24 mouse cellular contexts compared by ENCODE assay signal in genomic region chr7:138746616-138747015, GRCm38 (mm10).
DNase-seq lines count a peak whose midpoint lies in the region; ATAC-seq lines count a peak whose summit lies in the region.
"Had no signal": no experiment of that assay in that cellular context is flagged by ENCODE, and none has a peak within 500 bp of the region (broad histone marks: within the 10 kb centered on the region; RNA-seq: fewer than 3 reads in every experiment).

No protein-coding gene starts in this region.

- no peaks in the 10 kb centered on the region for H3K36me3 ChIP-seq in midbrain, embryonic 14.5 days (ENCODE audit: control insufficient read depth, insufficient read depth, low read length)
- no peaks in the 10 kb centered on the region for H3K36me3 ChIP-seq in midbrain, embryonic 10.5 days
- no peaks in the 10 kb centered on the region for H3K36me3 ChIP-seq in neural tube, embryonic 13.5 days
- H3K36me3 ChIP-seq in kidney, embryonic 14.5 days (ENCODE audit: control insufficient read depth, insufficient read depth, low read length), result no peaks in the 10 kb centered on the region
- H3K36me3 ChIP-seq: G1E; limb, embryonic 15.5 days had no signal

- H3K9ac ChIP-seq in midbrain, embryonic 14.5 days (replicated peaks; ENCODE audit: low read length), result no peak overlapping the region
- H3K9ac ChIP-seq in neural tube, embryonic 13.5 days, result no peak overlapping the region
- no peak overlapping the region for H3K9ac ChIP-seq in kidney, embryonic 14.5 days (ENCODE audit: low read depth, low read length)
- H3K9ac ChIP-seq: limb, embryonic 15.5 days; liver, embryonic 14.5 days; lung, embryonic 14.5 days had no signal

- peak; percentile 39 for DNase-seq in midbrain, embryonic 14.5 days
- no peak for DNase-seq in midbrain, embryonic 10.5 days (ENCODE audit: low spot score)
- peak; percentile 42 for DNase-seq in embryo, embryonic 11 days
- peak; percentile 5 for DNase-seq in forelimb bud, embryonic 11.5 days (ENCODE audit: low read depth, low spot score)
- no peak for DNase-seq in urinary bladder, adult 2 months (ENCODE audit: low spot score)
- DNase-seq: adrenal gland, postnatal 36 days; B cell, adult 2 months; cerebellum, adult 11 months; cerebellum, adult 9-11 months; gastrocnemius, adult 2 months; kidney, postnatal 4 days; lung, embryonic 14.5 days; right cerebral cortex, adult 18-20 months; right cerebral cortex, postnatal 4 days; thymus, postnatal 25 days had no signal

- H3K27ac ChIP-seq in midbrain, embryonic 14.5 days (replicated peaks; ENCODE audit: low read depth, low read length), result no peak overlapping the region
- H3K27ac ChIP-seq in midbrain, embryonic 10.5 days (replicated peaks), result no peak overlapping the region
- 0 out of 2 replicates have a peak overlapping the region, but pooled peaks have one; percentile 10 for H3K27ac ChIP-seq in neural tube, embryonic 13.5 days (replicated peaks)
- H3K27ac ChIP-seq in kidney, embryonic 14.5 days (ENCODE audit: low read depth, low read length), result no peak overlapping the region
- H3K27ac ChIP-seq: gastrocnemius, adult 2 months; limb, embryonic 15.5 days; liver, embryonic 14.5 days had no signal

- H3K4me3 ChIP-seq in midbrain, embryonic 14.5 days (replicated peaks; ENCODE audit: low read depth, low read length), result no peak overlapping the region
- no peak overlapping the region for H3K4me3 ChIP-seq in midbrain, embryonic 10.5 days
- no peak overlapping the region for H3K4me3 ChIP-seq in neural tube, embryonic 13.5 days
- no peak overlapping the region for H3K4me3 ChIP-seq in kidney, embryonic 14.5 days (ENCODE audit: low read length)
- H3K4me3 ChIP-seq: gastrocnemius, adult 2 months; limb, embryonic 15.5 days; megakaryocyte, embryonic 14.5 days had no signal

- no peaks in the 10 kb centered on the region for H3K27me3 ChIP-seq in midbrain, embryonic 14.5 days (ENCODE audit: control insufficient read depth, insufficient read depth, low read length)
- no peaks in the 10 kb centered on the region for H3K27me3 ChIP-seq in midbrain, embryonic 10.5 days (ENCODE audit: low read depth, poor library complexity, severe bottlenecking)
- no peaks in the 10 kb centered on the region for H3K27me3 ChIP-seq in neural tube, embryonic 13.5 days
- H3K27me3 ChIP-seq in kidney, embryonic 14.5 days (ENCODE audit: control insufficient read depth, insufficient read depth, low read length), result no peaks in the 10 kb centered on the region
- H3K27me3 ChIP-seq: limb, embryonic 15.5 days; Patski had no signal

- 66% methylated on average over 8 of the region's 8 CpGs for WGBS in midbrain, embryonic 14.5 days
- WGBS in midbrain, embryonic 10.5 days, result 82% methylated on average over 8 of the region's 8 CpGs
- 20% methylated on average over 8 of the region's 8 CpGs for WGBS in neural tube, embryonic 13.5 days
- 46% methylated on average over 8 of the region's 8 CpGs for WGBS in kidney, embryonic 14.5 days

- no peaks in the 10 kb centered on the region for H3K9me3 ChIP-seq in midbrain, embryonic 14.5 days (ENCODE audit: control insufficient read depth, low read length)
- H3K9me3 ChIP-seq in midbrain, embryonic 10.5 days (replicated peaks), result no peaks in the 10 kb centered on the region
- no peaks in the 10 kb centered on the region for H3K9me3 ChIP-seq in neural tube, embryonic 13.5 days
- no peaks in the 10 kb centered on the region for H3K9me3 ChIP-seq in kidney, embryonic 14.5 days (ENCODE audit: control insufficient read depth, low read length)
- H3K9me3 ChIP-seq: limb, embryonic 15.5 days had no signal

- H3K4me1 ChIP-seq in midbrain, embryonic 14.5 days (ENCODE audit: control insufficient read depth, insufficient read depth, low read length), result 0 out of 2 replicates have a peak, but pooled peaks cover 2% of the 10 kb centered on the region
- no peaks in the 10 kb centered on the region for H3K4me1 ChIP-seq in midbrain, embryonic 10.5 days
- H3K4me1 ChIP-seq in neural tube, embryonic 13.5 days (replicated peaks), result peaks cover 20% of the 10 kb centered on the region
- no peaks in the 10 kb centered on the region for H3K4me1 ChIP-seq in kidney, embryonic 14.5 days (ENCODE audit: control insufficient read depth, insufficient read depth, low read length)
- H3K4me1 ChIP-seq: limb, embryonic 15.5 days; megakaryocyte, embryonic 14.5 days had no signal

- H3K4me2 ChIP-seq in midbrain, embryonic 14.5 days (ENCODE audit: low read length), result no peak overlapping the region
- no peak overlapping the region for H3K4me2 ChIP-seq in neural tube, embryonic 13.5 days
- H3K4me2 ChIP-seq in kidney, embryonic 14.5 days (replicated peaks; ENCODE audit: low read depth, low read length), result no peak overlapping the region
- H3K4me2 ChIP-seq: heart, embryonic 11.5 days; limb, embryonic 15.5 days; lung, embryonic 14.5 days had no signal

- ATAC-seq in midbrain, embryonic 14.5 days (ENCODE audit: low FRiP score, low TSS enrichment), result no peak
- no peak for ATAC-seq in neural tube, embryonic 13.5 days (ENCODE audit: low read depth)
- no peak for ATAC-seq in kidney, embryonic 14.5 days (ENCODE audit: low FRiP score, low TSS enrichment)
- ATAC-seq: intestine, embryonic 16.5 days; Patski had no signal

Comparison
In these comparisons a context has a peak if more than half of its experiments do, and no peak if none do; other contexts are left out.
1. DNase-seq: peak in midbrain, embryonic 14.5 days (single experiment), embryo, embryonic 11 days (single experiment) and forelimb bud, embryonic 11.5 days (single experiment); none in midbrain, embryonic 10.5 days (single experiment) and urinary bladder, adult 2 months (single experiment).